20 mouse cellular contexts compared by ENCODE assay signal in the genomic region with DNA sequence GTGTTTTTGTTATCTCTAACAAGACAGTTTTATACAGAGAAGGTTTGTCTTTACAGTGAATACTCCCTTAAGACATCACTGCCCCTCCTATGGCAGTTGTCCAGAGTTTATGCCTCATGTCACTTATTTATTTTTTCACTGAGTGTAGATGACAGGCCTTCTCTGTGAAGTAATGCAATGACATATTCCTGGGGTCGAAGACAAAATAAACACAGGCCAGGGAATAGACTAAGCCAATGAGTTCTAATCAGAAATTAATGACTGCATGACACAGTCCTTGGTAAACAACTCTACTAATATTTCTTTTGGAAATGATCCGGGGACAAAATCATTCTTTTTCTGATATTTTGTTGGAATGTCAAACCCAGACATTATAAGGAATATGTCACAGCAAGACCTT. TPM values are rescaled to one million over a fixed set of nuclear protein-coding genes. Genes with fewer than 3 reads are reported as not detected.
DNase-seq lines count a peak whose midpoint lies in the region; ATAC-seq lines count a peak whose summit lies in the region.
"Had no signal": no experiment of that assay in that cellular context is flagged by ENCODE, and none has a peak within 500 bp of the region (broad histone marks: within the 10 kb centered on the region; RNA-seq: fewer than 3 reads in every experiment).

No protein-coding gene starts in this region.

- H3K9ac ChIP-seq in kidney, embryonic 14.5 days (ENCODE audit: low read depth, low read length), result no peak overlapping the region
- no peak overlapping the region for H3K9ac ChIP-seq in neural tube, embryonic 15.5 days (replicated peaks)
- H3K9ac ChIP-seq: embryonic facial prominence, embryonic 15.5 days; heart, embryonic 15.5 days; liver, embryonic 12.5 days had no signal

- no peaks in the 10 kb centered on the region for H3K36me3 ChIP-seq in kidney, embryonic 14.5 days (ENCODE audit: control insufficient read depth, insufficient read depth, low read length)
- H3K36me3 ChIP-seq in neural tube, embryonic 15.5 days, result no peaks in the 10 kb centered on the region
- H3K36me3 ChIP-seq: embryonic facial prominence, embryonic 15.5 days; forebrain, embryonic 10.5 days; heart, embryonic 15.5 days; limb, embryonic 10.5 days; liver, embryonic 12.5 days; midbrain, embryonic 10.5 days had no signal

- WGBS in kidney, embryonic 14.5 days, result 59% methylated on average over 2 of the region's 2 CpGs
- whole genome bisulfite sequencing in neural tube, embryonic 15.5 days, result 79% methylated on average over 2 of the region's 2 CpGs

- H3K9me3 ChIP-seq in kidney, embryonic 14.5 days (ENCODE audit: control insufficient read depth, low read length), result no peaks in the 10 kb centered on the region
- no peaks in the 10 kb centered on the region for H3K9me3 ChIP-seq in neural tube, embryonic 15.5 days (replicated peaks)
- H3K9me3 ChIP-seq: embryonic facial prominence, embryonic 15.5 days; forebrain, embryonic 10.5 days; heart, embryonic 15.5 days; limb, embryonic 10.5 days; liver, embryonic 12.5 days; midbrain, embryonic 10.5 days had no signal

- no peak for DNase-seq in kidney, adult 11 months
- peak; percentile 52 for DNase-seq in adipocyte (ENCODE audit: low spot score)
- DNase-seq in kidney, postnatal 10 days, result peak; percentile 15
- DNase-seq in lung, postnatal 36 days, result peak; percentile 30
- no peak for DNase-seq in gastrocnemius, postnatal 36 days
- DNase-seq: adrenal gland, postnatal 25 days; layer of hippocampus, adult 9-11 months; thymus, adult 2 months had no signal

- no peak overlapping the region for H3K4me3 ChIP-seq in kidney, embryonic 14.5 days (ENCODE audit: low read length)
- H3K4me3 ChIP-seq in neural tube, embryonic 15.5 days (replicated peaks), result no peak overlapping the region
- H3K4me3 ChIP-seq: embryonic facial prominence, embryonic 15.5 days; forebrain, embryonic 10.5 days; heart, embryonic 15.5 days; left cerebral cortex, adult 2 months; limb, embryonic 10.5 days; liver, embryonic 12.5 days; midbrain, embryonic 10.5 days had no signal

- no peaks in the 10 kb centered on the region for H3K27me3 ChIP-seq in kidney, embryonic 14.5 days (ENCODE audit: control insufficient read depth, insufficient read depth, low read length)
- H3K27me3 ChIP-seq in neural tube, embryonic 15.5 days (replicated peaks), result no peaks in the 10 kb centered on the region
- H3K27me3 ChIP-seq: embryonic facial prominence, embryonic 15.5 days; heart, embryonic 15.5 days; liver, embryonic 12.5 days had no signal

- H3K4me2 ChIP-seq in kidney, embryonic 14.5 days (replicated peaks; ENCODE audit: low read depth, low read length), result no peak overlapping the region
- H3K4me2 ChIP-seq in neural tube, embryonic 15.5 days, result no peak overlapping the region
- H3K4me2 ChIP-seq: embryonic facial prominence, embryonic 15.5 days; heart, embryonic 15.5 days; liver, embryonic 12.5 days had no signal

- ATAC-seq in kidney, embryonic 14.5 days (ENCODE audit: low FRiP score, low TSS enrichment), result peak; percentile 60
- no peak for ATAC-seq in neural tube, embryonic 15.5 days (ENCODE audit: low FRiP score)
- ATAC-seq: liver, embryonic 12.5 days had no signal

- intact Hi-C loops in gastrocnemius, postnatal 36 days (cut with DNase I), result no loop called here

- no peak overlapping the region for H3K27ac ChIP-seq in kidney, embryonic 14.5 days (ENCODE audit: low read depth, low read length)
- no peak overlapping the region for H3K27ac ChIP-seq in neural tube, embryonic 15.5 days (replicated peaks)
- H3K27ac ChIP-seq: embryonic facial prominence, embryonic 15.5 days; forebrain, embryonic 10.5 days; heart, embryonic 15.5 days; left cerebral cortex, adult 2 months; limb, embryonic 10.5 days; liver, embryonic 12.5 days; macrophage; midbrain, embryonic 10.5 days had no signal

- no peaks in the 10 kb centered on the region for H3K4me1 ChIP-seq in kidney, embryonic 14.5 days (ENCODE audit: control insufficient read depth, insufficient read depth, low read length)
- no peaks in the 10 kb centered on the region for H3K4me1 ChIP-seq in neural tube, embryonic 15.5 days
- H3K4me1 ChIP-seq: heart, embryonic 15.5 days; liver, embryonic 12.5 days; midbrain, embryonic 10.5 days had no signal

RNA-seq across cellular contexts. Expression of gene Atp10b, which starts 32.7 kb away (rescaled TPM):
- polyA plus RNA-seq in kidney, embryonic 14.5 days (2014; fragmentation: Nextera tagmentation; extraction: Ambion mirVana), result 0.49 and 1.2 TPM in 2 replicates
- total RNA-seq in gastrocnemius, postnatal 36 days (2021), result not detected
- polyA plus RNA-seq in neural tube, embryonic 15.5 days (2015; fragmentation: Nextera tagmentation; extraction: Ambion mirVana), result 0.15 and 0.41 TPM in 2 replicates
- total RNA-seq: gastrocnemius, adult 18-20 months; granulocyte monocyte progenitor cell, adult 5-6 weeks had no signal
- polyA plus RNA-seq: forebrain, embryonic 10.5 days; heart, embryonic 15.5 days; liver, embryonic 12.5 days; macrophage had no signal

Comparison
In these comparisons a context has a peak if more than half of its experiments do, and no peak if none do; other contexts are left out.
1. DNase-seq: peak in adipocyte (single experiment), kidney, postnatal 10 days (single experiment) and lung, postnatal 36 days (single experiment); none in kidney, adult 11 months (single experiment) and gastrocnemius, postnatal 36 days (0 of 2).